Mouse (Mus musculus) midbrain, embryonic 14.5 days (tissue): ENCODE data around the gene Wdr41. TPM values are rescaled to one million over a fixed set of nuclear protein-coding genes. Genes with fewer than 3 reads are reported as not detected.

Source experiments
- polyA plus RNA-seq: library from polyadenylated mRNA; unstranded; fragments of >200 nt; fragmentation: Nextera tagmentation; extraction: Ambion mirVana; gene quantifications from 2 replicates; pipeline ENCODE4 v1.2.1, GENCODE M21; 2014

Wdr41 gene
- polyA plus RNA-seq, 1 experiment from 2014 or later, result 25.0 TPM

Other genes starting within 250 kb of the Wdr41 start
- gene Tbca, start 187.4 kb upstream of the Wdr41 start, polyA plus RNA-seq, result 240 and 274 TPM in 2 replicates
- 5.3 and 5.4 TPM in 2 replicates for gene Otp, start 100.7 kb upstream of the Wdr41 start, polyA plus RNA-seq